Comparison of ENCODE assay signal across 9 mouse cellular contexts in the genomic region with DNA sequence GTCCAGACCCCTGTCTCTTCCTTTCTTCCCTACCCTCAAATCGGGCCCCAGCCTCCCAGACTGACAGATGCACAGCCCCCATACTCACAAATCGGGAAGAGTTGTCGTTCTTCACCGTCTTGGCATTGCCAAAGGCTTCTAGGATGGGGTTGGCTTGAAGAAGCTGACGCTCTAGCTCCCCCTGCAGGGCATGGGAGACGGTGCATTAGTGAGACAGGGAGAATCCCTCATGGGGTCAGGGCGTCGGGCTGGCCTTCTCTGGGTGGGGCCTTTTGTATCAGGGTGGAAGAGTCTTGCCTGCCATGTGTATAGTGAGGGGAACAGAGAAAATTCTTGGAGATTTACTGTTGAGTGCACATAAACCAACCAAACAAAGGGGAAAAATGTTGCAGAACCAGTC. TPM values are rescaled to one million over a fixed set of nuclear protein-coding genes. Genes with fewer than 3 reads are reported as not detected.
A peak's percentile ranks its signal among the peaks of the same experiment; 100 is the strongest.
DNase-seq lines count a peak whose midpoint lies in the region; ATAC-seq and TF ChIP-seq lines count a peak whose summit lies in the region.
"Had no signal": no experiment of that assay in that cellular context is flagged by ENCODE, and none has a peak within 500 bp of the region (broad histone marks: within the 10 kb centered on the region; RNA-seq: fewer than 3 reads in every experiment).

No protein-coding gene starts in this region.

- ATAC-seq in forebrain, postnatal 0 days: no peak
- ATAC-seq in forebrain, embryonic 16.5 days: no peak
- ATAC-seq in neural tube, embryonic 15.5 days (ENCODE audit: low FRiP score): no peak
- ATAC-seq in stomach, embryonic 16.5 days (ENCODE audit: insufficient read depth, low FRiP score): no peak

- 14% methylated on average over 8 of the region's 8 CpGs for WGBS in forebrain, postnatal 0 days
- WGBS in forebrain, embryonic 16.5 days: 14% methylated on average over 8 of the region's 8 CpGs
- WGBS in neural tube, embryonic 15.5 days: 22% methylated on average over 8 of the region's 8 CpGs
- WGBS in stomach, embryonic 16.5 days: 16% methylated on average over 8 of the region's 8 CpGs

- H3K4me3 ChIP-seq in forebrain, postnatal 0 days (ENCODE audit: low read depth, low read length): no peak overlapping the region
- no peak overlapping the region for H3K4me3 ChIP-seq in forebrain, embryonic 16.5 days (replicated peaks; ENCODE audit: low read length)
- H3K4me3 ChIP-seq in neural tube, embryonic 15.5 days (replicated peaks): no peak overlapping the region
- H3K4me3 ChIP-seq in stomach, embryonic 16.5 days (replicated peaks; ENCODE audit: low read length): no peak overlapping the region

- no peaks in the 10 kb centered on the region for H3K9me3 ChIP-seq in forebrain, postnatal 0 days (ENCODE audit: low read length)
- no peaks in the 10 kb centered on the region for H3K9me3 ChIP-seq in forebrain, embryonic 16.5 days (ENCODE audit: control insufficient read depth, low read length)
- no peaks in the 10 kb centered on the region for H3K9me3 ChIP-seq in neural tube, embryonic 15.5 days (replicated peaks)
- H3K9me3 ChIP-seq in stomach, embryonic 16.5 days (replicated peaks; ENCODE audit: control insufficient read depth, low read length): no peaks in the 10 kb centered on the region

- H3K9ac ChIP-seq in forebrain, postnatal 0 days: no peak overlapping the region
- no peak overlapping the region for H3K9ac ChIP-seq in forebrain, embryonic 16.5 days (replicated peaks; ENCODE audit: low read depth, low read length)
- H3K9ac ChIP-seq in neural tube, embryonic 15.5 days (replicated peaks): no peak overlapping the region
- no peak overlapping the region for H3K9ac ChIP-seq in stomach, embryonic 16.5 days (ENCODE audit: low read length)

- H3K4me1 ChIP-seq in forebrain, postnatal 0 days (ENCODE audit: insufficient read depth): no peaks in the 10 kb centered on the region
- H3K4me1 ChIP-seq in forebrain, embryonic 16.5 days (replicated peaks; ENCODE audit: control insufficient read depth, insufficient read depth, low read length): no peaks in the 10 kb centered on the region
- no peaks in the 10 kb centered on the region for H3K4me1 ChIP-seq in neural tube, embryonic 15.5 days
- no peaks in the 10 kb centered on the region for H3K4me1 ChIP-seq in stomach, embryonic 16.5 days (ENCODE audit: control insufficient read depth, insufficient read depth, low read length)

- H3K27ac ChIP-seq in forebrain, postnatal 0 days (ENCODE audit: low read depth, low read length): no peak overlapping the region
- H3K27ac ChIP-seq in forebrain, embryonic 16.5 days (ENCODE audit: low read length): no peak overlapping the region
- no peak overlapping the region for H3K27ac ChIP-seq in neural tube, embryonic 15.5 days (replicated peaks)
- 0 out of 2 replicates have a peak overlapping the region, but pooled peaks have one; percentile 19 for H3K27ac ChIP-seq in stomach, embryonic 16.5 days (ENCODE audit: low read length)

- no peaks in the 10 kb centered on the region for H3K36me3 ChIP-seq in forebrain, postnatal 0 days (ENCODE audit: insufficient read depth)
- no peaks in the 10 kb centered on the region for H3K36me3 ChIP-seq in forebrain, embryonic 16.5 days (ENCODE audit: control insufficient read depth, insufficient read depth)
- H3K36me3 ChIP-seq in neural tube, embryonic 15.5 days: no peaks in the 10 kb centered on the region
- H3K36me3 ChIP-seq in stomach, embryonic 16.5 days (ENCODE audit: control insufficient read depth, insufficient read depth, low read length): no peaks in the 10 kb centered on the region

- H3K27me3 ChIP-seq in forebrain, postnatal 0 days (ENCODE audit: insufficient read depth, low read length): no peaks in the 10 kb centered on the region
- no peaks in the 10 kb centered on the region for H3K27me3 ChIP-seq in forebrain, embryonic 16.5 days (replicated peaks; ENCODE audit: control insufficient read depth, insufficient read depth, low read length)
- peaks cover 8% of the 10 kb centered on the region; the same call in 1 of the 2 replicates for H3K27me3 ChIP-seq in neural tube, embryonic 15.5 days (replicated peaks)
- H3K27me3 ChIP-seq in stomach, embryonic 16.5 days (ENCODE audit: control insufficient read depth, insufficient read depth, low read length): no peaks in the 10 kb centered on the region

- TF ChIP-seq POLR2A in brain, embryonic 14.5 days (IDR thresholded peaks at IDR 0.05; ENCODE audit: borderline replicate concordance, extremely low read depth, insufficient read depth, insufficient read length, poor library complexity, severe bottlenecking): no peak

- no peak for DNase-seq in forebrain, postnatal 0 days
- peak; percentile 47 for DNase-seq in neural tube, embryonic 10.5 days (ENCODE audit: extremely low spot score, low spot score)
- peak; percentile 39 for DNase-seq in brain, embryonic 14.5 days (ENCODE audit: low read depth)
- DNase-seq in gastrocnemius, postnatal 10 days: peak; percentile 57
- DNase-seq in lung, postnatal 10 days: peak; percentile 65

- TF ChIP-seq CTCF in forebrain, postnatal 0 days (IDR thresholded peaks at IDR 0.05; ENCODE audit: low read depth): peak; percentile 68
- peak; percentile 70 for TF ChIP-seq CTCF in brain, embryonic 14.5 days (IDR thresholded peaks at IDR 0.05; ENCODE audit: borderline replicate concordance, extremely low read depth, insufficient read depth, insufficient read length)

- no peak overlapping the region for H3K4me2 ChIP-seq in forebrain, postnatal 0 days (ENCODE audit: low read depth)
- H3K4me2 ChIP-seq in forebrain, embryonic 16.5 days (ENCODE audit: low read length): no peak overlapping the region
- no peak overlapping the region for H3K4me2 ChIP-seq in neural tube, embryonic 15.5 days
- no peak overlapping the region for H3K4me2 ChIP-seq in stomach, embryonic 16.5 days (ENCODE audit: low read depth, low read length)

RNA-seq across cellular contexts. Expression of a gene that starts 15.1 kb away (rescaled TPM):
- 4.5 and 11.9 TPM in 2 replicates for total RNA-seq in forebrain, postnatal 0 days (2014; rRNA removed)
- 2.9 and 4.2 TPM in 2 replicates for polyA plus RNA-seq in forebrain, postnatal 0 days (2015; fragmentation: Nextera tagmentation; extraction: Ambion mirVana)
- polyA plus RNA-seq in forebrain, embryonic 16.5 days (2015; fragmentation: Nextera tagmentation; extraction: Ambion mirVana): 1.6 and 1.7 TPM in 2 replicates
- polyA plus RNA-seq in neural tube, embryonic 15.5 days (2015; fragmentation: Nextera tagmentation; extraction: Ambion mirVana): 4.8 and 6.0 TPM in 2 replicates
- 0.72 and 1.8 TPM in 2 replicates for polyA plus RNA-seq in brain, embryonic 14.5 days (2012; rRNA removed)
- total RNA-seq in gastrocnemius, postnatal 10 days (2021): 10 to 100 TPM; 21.4 to 23.3 TPM
- 17.5 and 20.5 TPM in 2 replicates for polyA plus RNA-seq in stomach, embryonic 16.5 days (2015; fragmentation: Nextera tagmentation; extraction: Ambion mirVana)

RNA-seq across cellular contexts. Expression of a gene that starts 53.0 kb away (rescaled TPM):
- not detected in 2 replicates for total RNA-seq in forebrain, postnatal 0 days (2014; rRNA removed)
- not detected in 2 replicates for polyA plus RNA-seq in forebrain, postnatal 0 days (2015; fragmentation: Nextera tagmentation; extraction: Ambion mirVana)
- not detected in 2 replicates for polyA plus RNA-seq in forebrain, embryonic 16.5 days (2015; fragmentation: Nextera tagmentation; extraction: Ambion mirVana)
- not detected in 2 replicates for polyA plus RNA-seq in neural tube, embryonic 15.5 days (2015; fragmentation: Nextera tagmentation; extraction: Ambion mirVana)
- not detected in 2 replicates for polyA plus RNA-seq in brain, embryonic 14.5 days (2012; rRNA removed)
- not detected for total RNA-seq in gastrocnemius, postnatal 10 days (2021)
- polyA plus RNA-seq in stomach, embryonic 16.5 days (2015; fragmentation: Nextera tagmentation; extraction: Ambion mirVana): not detected in 2 replicates
- total RNA-seq: left cerebral cortex, postnatal 25 days had no signal
